Mouse (Mus musculus) kidney, adult 2 months (tissue): ENCODE measurements around the gene Atp1b3. TPM values are rescaled to one million over a fixed set of nuclear protein-coding genes. Genes with fewer than 3 reads are reported as not detected.
"Not testable (repeated sequence)": the region's sequence is repeated elsewhere in the genome, so short reads cannot be mapped to it uniquely, and the experiment has no call there.

Experiments used
- DNase-seq: peaks from one replicate; pipeline ENCODE4 v3.0.0; 2021
- H3K27ac ChIP-seq: fragments of 200-500 bp; 2 replicates; pipeline ENCODE4 v1.5.1; 2012; ENCODE audit warnings: low read depth, low read length, control low read depth, inconsistent platforms; ENCODE audit not compliant: insufficient read depth
- H3K27me3 ChIP-seq: fragments of 200-500 bp; replicated peaks from 2 replicates; pipeline ENCODE4 v1.6.1; 2012; ENCODE audit warnings: mild to moderate bottlenecking, moderate library complexity, low read length, inconsistent platforms; ENCODE audit not compliant: control insufficient read depth, insufficient read depth
- H3K36me3 ChIP-seq: fragments of 200-500 bp; 2 replicates; pipeline ENCODE4 v1.6.1; 2012; ENCODE audit warnings: mild to moderate bottlenecking, moderate library complexity, low read length, inconsistent platforms; ENCODE audit not compliant: control insufficient read depth, insufficient read depth
- H3K4me1 ChIP-seq: fragments of 200-500 bp; 2 replicates; pipeline ENCODE4 v1.6.1; 2011; ENCODE audit warnings: low read length; ENCODE audit not compliant: control insufficient read depth, insufficient read depth
- H3K4me3 ChIP-seq: fragments of 200-500 bp; 2 replicates; pipeline ENCODE4 v1.5.1; 2011; ENCODE audit warnings: mild to moderate bottlenecking, low read depth, low read length, control low read depth; ENCODE audit not compliant: insufficient read depth
- CTCF ChIP-seq: fragments of 200-500 bp; conservative IDR thresholded peaks from 2 replicates; pipeline ENCODE4 v1.5.1; 2011; ENCODE audit warnings: low read depth, mild to moderate bottlenecking, control low read depth, low read length, moderate library complexity, mixed read lengths; ENCODE audit not compliant: insufficient read depth, insufficient read length
- POLR2A ChIP-seq: fragments of 200-500 bp; IDR thresholded peaks from one replicate; pipeline ENCODE4 v1.6.1; 2011; ENCODE audit warnings: low read depth, low read length, control low read depth
- WGBS: fragments of 180-500 bp; shearing (Covaris S2); methylation state at CpG from one replicate; pipeline ENCODE4 v1.1.7; 2018; 5-methylcytosine and 5-hydroxymethylcytosine counted together
- polyA plus RNA-seq: library from polyadenylated mRNA; depleted of rRNA; stranded (reverse); fragments of >200 nt; gene quantifications from 2 replicates; pipeline ENCODE4 v1.2.3, GENCODE M21; 2012

The Atp1b3 gene
- polyA plus RNA-seq, 1 experiment = 71.0 TPM

DNA sequence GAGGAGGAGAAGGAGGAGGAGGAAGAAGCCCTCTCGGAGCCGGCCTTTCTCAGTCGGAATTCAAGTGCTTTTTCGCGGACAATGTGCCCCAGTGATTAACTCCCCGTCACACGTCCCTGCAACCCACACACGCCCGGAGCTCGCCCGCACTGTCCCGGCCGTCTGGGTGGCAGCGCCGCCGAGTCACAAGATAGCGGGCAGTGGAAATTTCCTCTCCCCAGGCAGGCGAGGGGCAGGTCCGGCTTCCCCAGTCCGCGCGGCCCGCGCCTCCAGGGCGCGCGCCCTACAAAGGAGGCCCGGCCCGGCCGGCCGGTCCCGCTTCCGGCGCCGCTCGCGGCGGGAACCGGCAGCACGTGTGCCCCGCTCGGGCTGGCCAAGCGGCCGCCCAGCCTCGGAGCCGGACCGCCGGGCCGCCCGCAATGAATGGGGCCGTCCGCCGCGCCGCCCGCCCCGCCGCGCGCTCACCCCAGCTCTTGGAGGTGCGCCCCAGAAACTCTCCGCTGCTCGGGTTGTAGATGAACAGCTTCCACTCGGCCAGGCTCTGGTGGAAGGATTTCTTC, 581 bp downstream of the Atp1b3 start:
- DNase-seq = peak; percentile 86

DNA sequence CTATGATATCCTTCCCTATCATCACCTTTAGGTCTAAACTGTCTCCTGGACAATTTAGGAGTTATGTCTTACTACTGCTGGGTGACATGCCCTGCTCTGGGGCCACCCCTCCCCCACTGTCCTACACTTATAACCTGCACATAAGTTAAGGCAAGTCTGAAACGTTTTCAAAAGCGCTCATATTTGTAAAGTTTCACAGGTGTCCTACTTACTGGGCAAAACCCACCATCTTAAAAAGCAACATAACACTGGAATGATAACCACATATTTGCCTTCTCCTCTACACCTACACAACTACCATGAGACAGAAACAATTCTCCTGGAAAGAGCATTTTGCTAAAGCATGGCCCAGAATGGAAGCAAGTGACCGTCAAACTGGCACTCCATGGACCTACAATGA, 4.2 kb downstream of the Atp1b3 start:
- Histone ChIP-seq H3K27ac (no peak overlapping the region), H3K36me3 (no peaks in the 10 kb centered on the region; the same call in 1 of the 2 replicates), H3K27me3 (no peaks in the 10 kb centered on the region), H3K4me1 (peaks cover 15% of the 10 kb centered on the region), H3K4me3 (no peak overlapping the region)
- DNase-seq = no peak
- WGBS = 87% methylated on average over 3 of the region's 3 CpGs
- TF ChIP-seq CTCF = no peak
- TF ChIP-seq POLR2A = no peak

More for the DNA sequence above, 581 bp downstream of the Atp1b3 start:
- H3K36me3 ChIP-seq = no peaks in the 10 kb centered on the region; the same call in 1 of the 2 replicates
- peak overlapping the region; percentile 88 for H3K4me3 ChIP-seq
- 1% methylated on average over 64 of the region's 64 CpGs for WGBS
- peaks cover 15% of the 10 kb centered on the region for H3K4me1 ChIP-seq
- no peaks in the 10 kb centered on the region for H3K27me3 ChIP-seq
- TF ChIP-seq CTCF (no peak), POLR2A (no peak)
- H3K27ac ChIP-seq = peak overlapping the region; percentile 77

DNA sequence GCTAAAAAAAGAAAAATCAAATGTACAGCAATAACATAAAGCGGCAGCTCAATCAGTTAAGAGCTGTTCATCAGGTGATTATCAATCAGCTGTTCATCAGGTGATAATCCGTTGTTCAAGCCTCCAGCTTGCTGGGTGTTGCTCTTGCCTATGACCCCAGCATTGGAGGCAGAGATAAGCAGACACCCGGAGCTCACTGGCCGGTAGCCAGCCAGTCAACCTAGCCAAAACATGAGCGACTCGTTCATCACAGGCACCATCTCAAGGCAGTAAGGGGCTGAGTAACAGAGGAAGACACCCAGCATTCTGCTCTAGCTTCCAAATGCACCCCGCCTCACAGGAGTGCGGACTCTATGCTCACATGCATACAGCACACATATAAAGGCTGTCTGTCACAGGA, 10.4 kb downstream of the Atp1b3 start:
- H3K27me3 ChIP-seq = no peaks in the 10 kb centered on the region
- no peak overlapping the region for H3K4me3 ChIP-seq
- H3K36me3 ChIP-seq = no peaks in the 10 kb centered on the region
- no peak overlapping the region for H3K27ac ChIP-seq
- DNase-seq = peak; percentile 19
- no peak for TF ChIP-seq POLR2A
- TF ChIP-seq CTCF = no peak
- H3K4me1 ChIP-seq = peaks cover 2% of the 10 kb centered on the region
- WGBS = 40% methylated on average over 8 of the region's 8 CpGs

DNA sequence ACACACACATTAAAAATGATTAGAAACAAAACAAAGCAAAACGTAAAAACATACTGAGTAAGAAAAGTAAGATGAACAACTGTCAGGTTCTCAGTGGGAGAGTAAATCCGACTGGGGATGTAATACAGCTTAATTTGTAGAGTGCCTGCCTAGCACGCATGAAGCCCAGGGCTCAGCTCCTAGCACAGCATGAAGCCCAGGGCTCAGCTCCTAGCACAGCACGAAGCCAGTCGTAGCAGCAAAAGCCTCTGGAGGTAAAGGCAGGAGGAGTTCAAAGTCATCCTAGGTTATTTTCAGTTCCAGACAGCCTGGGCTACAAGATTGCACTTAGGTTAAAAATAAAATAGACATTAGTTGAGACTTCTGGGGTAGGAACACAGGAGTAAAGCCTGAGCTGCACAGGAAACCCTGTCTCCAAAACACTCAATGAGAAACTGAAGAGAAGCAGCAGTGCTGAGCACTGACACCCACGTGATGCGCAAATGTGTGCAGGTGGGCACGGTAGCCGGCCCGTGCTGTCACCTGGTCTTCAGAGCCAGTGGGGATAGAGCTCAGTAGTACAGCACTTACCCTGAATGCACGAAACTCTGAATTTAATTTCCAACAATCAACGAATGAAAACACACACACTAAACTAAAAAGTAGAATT, 11.0 kb downstream of the Atp1b3 start:
- WGBS = 89% methylated on average over 12 of the region's 12 CpGs
- H3K27ac ChIP-seq = no peak overlapping the region
- H3K4me1 ChIP-seq = no peaks in the 10 kb centered on the region
- no peaks in the 10 kb centered on the region for H3K27me3 ChIP-seq
- TF ChIP-seq CTCF = no peak
- no peak for TF ChIP-seq POLR2A
- H3K4me3 ChIP-seq = no peak overlapping the region
- no peak for DNase-seq
- no peaks in the 10 kb centered on the region for H3K36me3 ChIP-seq

DNA sequence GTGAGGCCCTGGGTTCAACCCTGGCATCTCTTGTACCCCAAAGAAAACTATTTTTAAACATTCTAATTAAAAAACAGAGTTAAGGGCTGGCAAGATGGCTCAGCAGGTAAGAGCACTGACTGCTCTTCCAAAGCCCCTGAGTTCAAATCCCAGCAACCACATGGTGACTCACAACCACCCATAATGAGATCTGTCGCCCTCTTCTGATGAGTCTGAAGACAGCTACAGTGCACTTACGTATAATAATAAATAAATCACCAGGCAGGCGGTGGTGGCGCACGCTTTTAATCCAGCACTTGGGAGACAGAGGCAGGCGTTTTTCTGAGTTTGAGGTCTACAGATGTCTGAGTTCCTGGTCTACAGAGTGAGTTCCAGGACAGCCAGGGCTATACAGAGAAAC, 12.5 kb downstream of the Atp1b3 start:
- H3K27ac ChIP-seq, H3K36me3 ChIP-seq, DNase-seq, H3K4me1 ChIP-seq, H3K27me3 ChIP-seq, H3K4me3 ChIP-seq: not testable (repeated sequence)
- 88% methylated on average over 6 of the region's 6 CpGs for WGBS

DNA sequence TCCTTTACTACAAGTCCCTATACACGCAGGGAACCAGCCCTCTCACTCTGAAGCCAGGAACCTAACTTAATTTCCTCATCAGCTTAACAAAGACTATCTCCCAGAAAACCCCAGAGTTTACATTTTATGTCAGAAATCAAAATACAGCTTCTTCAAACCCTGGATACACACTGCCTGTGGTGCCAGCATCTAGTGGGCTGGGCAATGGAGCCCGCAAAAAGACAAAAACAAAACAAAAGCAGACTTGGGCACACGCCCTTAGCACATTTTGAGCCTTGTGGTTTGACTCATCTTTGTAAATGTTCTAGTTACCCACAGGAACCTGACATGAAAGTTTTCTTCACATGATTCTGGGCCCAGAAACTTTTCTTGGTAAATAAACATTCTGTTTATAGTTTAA, 13.8 kb downstream of the Atp1b3 start:
- Histone ChIP-seq H3K4me3 (no peak overlapping the region), H3K27me3 (no peaks in the 10 kb centered on the region), H3K4me1 (no peaks in the 10 kb centered on the region), H3K27ac (no peak overlapping the region), H3K36me3 (no peaks in the 10 kb centered on the region)
- TF ChIP-seq POLR2A (no peak), CTCF (no peak)
- DNase-seq = no peak
- WGBS = 53% methylated on average over 3 of the region's 3 CpGs

DNA sequence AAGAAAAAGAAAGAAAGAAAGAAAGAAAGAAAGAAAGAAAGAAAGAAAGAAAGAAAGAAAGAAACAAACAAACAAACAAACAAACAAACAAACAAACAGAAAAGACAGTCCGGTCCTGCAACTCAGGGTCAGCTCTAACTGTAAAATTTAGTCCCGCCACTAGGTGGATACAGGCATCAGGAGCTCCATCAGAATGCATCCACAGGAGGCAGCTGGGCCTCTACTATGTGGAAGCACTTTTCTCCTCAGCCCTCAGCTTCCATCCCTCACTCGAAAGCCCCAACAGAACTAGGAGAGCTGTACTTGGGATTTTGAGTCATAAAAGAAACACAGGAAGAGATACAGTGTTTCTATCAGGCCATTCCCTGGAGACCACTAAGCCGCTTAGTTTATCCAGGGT, 14.2 kb downstream of the Atp1b3 start:
- no peak overlapping the region for H3K27ac ChIP-seq
- H3K4me3 ChIP-seq = no peak overlapping the region

More for the DNA sequence above, 14.2 kb downstream of the Atp1b3 start:
- no peaks in the 10 kb centered on the region for H3K36me3 ChIP-seq
- WGBS = 31% methylated on average over 4 of the region's 4 CpGs
- peak; percentile 81 for DNase-seq
- no peaks in the 10 kb centered on the region for H3K4me1 ChIP-seq
- H3K27me3 ChIP-seq = no peaks in the 10 kb centered on the region
- TF ChIP-seq CTCF (peak; percentile 73), POLR2A (no peak)
